In genomic region chr9:64896605-64897004, GRCm38 (mm10) we compare ENCODE assay signal across 31 mouse cellular contexts. TPM values are rescaled to one million over a fixed set of nuclear protein-coding genes. Genes with fewer than 3 reads are reported as not detected.
DNase-seq lines count a peak whose midpoint lies in the region; ATAC-seq and TF ChIP-seq lines count a peak whose summit lies in the region.
"Had no signal": no experiment of that assay in that cellular context is flagged by ENCODE, and none has a peak within 500 bp of the region (broad histone marks: within the 10 kb centered on the region; RNA-seq: fewer than 3 reads in every experiment).

No protein-coding gene starts in this region.

- TF ChIP-seq CTCF in layer of hippocampus, adult 2 months (conservative IDR thresholded peaks at IDR 0.05): no peak

- H3K4me3 ChIP-seq in layer of hippocampus, adult 2 months: no peak overlapping the region
- H3K4me3 ChIP-seq: embryonic facial prominence, embryonic 10.5 days; embryonic facial prominence, embryonic 13.5 days; forebrain, embryonic 10.5 days; forebrain, embryonic 13.5 days; heart, embryonic 12.5 days; heart, embryonic 15.5 days; hindbrain, embryonic 10.5 days; hindbrain, embryonic 13.5 days had no signal

- peak overlapping the region; percentile 14; the same call in 1 of the 2 replicates for H3K27ac ChIP-seq in layer of hippocampus, adult 2 months
- H3K27ac ChIP-seq: embryonic facial prominence, embryonic 10.5 days; embryonic facial prominence, embryonic 13.5 days; forebrain, embryonic 10.5 days; forebrain, embryonic 13.5 days; heart, embryonic 15.5 days; hindbrain, embryonic 10.5 days; hindbrain, embryonic 13.5 days had no signal

- peak in 1 of 2 experiments; percentile 20 for DNase-seq in layer of hippocampus, adult 2 months (ENCODE audit: low spot score in 2 of 2)
- no peak for DNase-seq in layer of hippocampus, postnatal 14 days (ENCODE audit: low spot score in 2 of 2)
- peak; percentile 23 to 77 for DNase-seq in left cerebral cortex, postnatal 25 days (ENCODE audit: low spot score in 2 of 2)
- no peak for DNase-seq in left cerebral cortex, postnatal 36 days (ENCODE audit: low spot score in 2 of 2)
- DNase-seq in brain, adult 2 months (ENCODE audit: low read depth, low spot score): peak; percentile 76
- no peak for DNase-seq in urinary bladder, postnatal 25 days (ENCODE audit: low spot score)
- DNase-seq: adrenal gland, adult 2 months; adrenal gland, postnatal 14 days; cerebellum, adult 11-12 months; cerebellum, adult 8-10 months; cerebellum, postnatal 10 days; cerebellum, postnatal 36 days; embryo, embryonic 11 days; forebrain, postnatal 0 days; gastrocnemius, postnatal 25 days; heart, adult 18-20 months; heart, postnatal 10 days; heart, postnatal 36 days had no signal

- intact Hi-C loops in left cerebral cortex, postnatal 25 days (cut with DNase I): no loop called here
- intact Hi-C loops in left cerebral cortex, postnatal 36 days (cut with DNase I): no loop called here

- ATAC-seq in erythroblast, adult 5-6 weeks (replicated peaks; ENCODE audit: low FRiP score, poor library complexity, severe bottlenecking): 0 out of 2 replicates have a peak, but pooled peaks have one; percentile 2
- ATAC-seq: CD4-positive, CD25-positive, alpha-beta regulatory T cell, adult 4 months; forebrain, embryonic 13.5 days; forebrain, postnatal 0 days; hindbrain, embryonic 16.5 days had no signal

RNA-seq across cellular contexts. Expression of gene Slc24a1, which starts 54.8 kb away (rescaled TPM):
- total RNA-seq in layer of hippocampus, adult 2 months (2021): under 1 TPM in 1 of 2 experiments, not detected in 1; 0.10 TPM
- total RNA-seq in layer of hippocampus, postnatal 14 days (2021): under 1 TPM; 0.12 to 0.28 TPM
- under 1 TPM; 0.14 to 0.18 TPM for total RNA-seq in left cerebral cortex, postnatal 25 days (2021)
- under 1 TPM; 0.07 to 0.23 TPM for total RNA-seq in left cerebral cortex, postnatal 36 days (2021)
- total RNA-seq in erythroblast, adult 5-6 weeks (2015; ENCODE audit: low replicate concordance): not detected in 2 replicates
- total RNA-seq in erythroblast, adult 5-6 weeks (2017; ENCODE audit: low replicate concordance): 0.68 and 0.70 TPM in 2 replicates
- total RNA-seq: adrenal gland, adult 2 months; gastrocnemius, adult 8-10 months; gastrocnemius, postnatal 25 days; MEL had no signal

Comparison
In these comparisons a context has a peak if more than half of its experiments do, and no peak if none do; other contexts are left out.
1. DNase-seq: peak in left cerebral cortex, postnatal 25 days (2 of 2) and brain, adult 2 months (single experiment); none in layer of hippocampus, postnatal 14 days (0 of 2), left cerebral cortex, postnatal 36 days (0 of 2) and urinary bladder, postnatal 25 days (single experiment).